Mouse (Mus musculus) spleen, adult 18-20 months (tissue): ENCODE results near the gene Sirpa.

ENCODE experiments used
- DNase-seq, 2 experiments: peaks; one replicate each; pipeline ENCODE4 v3.0.0; 2022; ENCODE audit warnings: mixed read lengths in 2 of 2

The Sirpa gene

GRCm38 (mm10) chr2:129584905-129585304, 7.7 kb upstream of the Sirpa start:
- no peak for DNase-seq

DNA sequence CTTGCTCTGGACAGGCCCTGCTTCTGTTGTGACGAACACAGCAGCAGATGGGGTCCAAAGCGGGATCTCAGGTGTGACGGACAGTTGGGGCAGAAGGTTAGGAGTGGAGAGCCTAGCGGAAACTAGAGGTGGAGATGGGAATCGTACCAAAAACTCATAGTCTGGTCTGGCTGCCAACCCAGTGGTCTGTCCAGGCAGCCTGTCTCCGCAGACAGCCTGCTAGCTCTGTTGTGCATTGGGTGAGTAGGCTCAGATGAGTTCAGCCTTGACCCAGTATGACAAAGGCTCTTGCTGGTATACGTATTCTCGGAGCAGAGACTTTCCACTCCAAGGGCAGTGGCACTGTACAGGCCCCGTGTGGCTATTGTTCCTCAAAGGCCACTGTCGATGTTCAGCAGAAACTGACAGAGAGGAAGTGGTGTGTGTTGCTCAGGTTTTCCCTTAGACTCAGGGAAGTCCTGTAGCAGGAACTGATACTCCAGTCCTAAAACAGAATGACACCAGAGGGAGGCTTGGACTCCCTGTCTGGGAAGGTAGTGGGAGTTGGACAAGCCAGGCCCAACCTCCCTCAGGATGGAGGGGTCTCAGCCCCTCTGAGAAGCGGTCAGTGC, 6.6 kb upstream of the Sirpa start:
- peak; percentile 30 for DNase-seq

DNA sequence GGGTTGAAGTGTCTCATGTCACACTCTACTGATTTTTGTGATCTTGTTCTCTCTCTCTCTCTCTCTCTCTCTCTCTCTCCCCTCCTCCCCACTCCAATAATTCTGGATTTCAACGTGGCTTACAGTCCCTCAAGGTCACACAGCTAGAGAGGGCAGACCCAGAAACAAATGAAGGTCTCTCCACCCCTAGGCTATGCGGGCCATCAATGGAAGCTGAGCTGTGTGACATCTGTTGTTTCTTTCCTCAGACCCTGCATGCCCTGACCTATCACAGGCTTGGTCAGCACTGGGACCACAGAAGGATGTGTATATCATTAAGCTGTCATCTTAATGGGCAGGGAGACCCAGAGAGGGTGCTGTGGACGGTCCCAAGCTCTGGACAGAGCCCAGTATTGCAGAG, 5.4 kb upstream of the Sirpa start:
- no peak for DNase-seq

GRCm38 (mm10) chr2:129587825-129588251, 4.8 kb upstream of the Sirpa start:
- DNase-seq: no peak

DNA sequence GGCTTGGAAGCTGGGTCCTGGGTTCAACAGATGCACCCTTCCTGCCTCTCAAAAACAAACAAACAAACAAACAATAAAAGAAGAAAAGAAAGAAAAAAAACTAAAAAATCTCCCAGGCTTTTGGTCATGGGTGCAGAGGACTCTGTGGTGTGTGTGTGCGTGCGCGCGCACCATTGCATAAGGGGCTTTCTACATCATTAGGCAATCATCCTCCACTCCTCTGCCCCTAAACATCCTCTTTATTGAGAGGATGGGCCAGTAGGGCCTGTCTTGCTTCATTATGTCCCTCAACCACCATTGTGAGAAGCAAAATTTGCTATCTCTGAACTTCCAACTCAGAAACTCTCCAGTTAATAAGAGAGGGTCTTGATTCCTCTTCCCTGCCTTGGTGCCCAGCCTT, 738 bp upstream of the Sirpa start:
- DNase-seq: no peak

GRCm38 (mm10) chr2:129593141-129593875, 673 bp downstream of the Sirpa start:
- peak; percentile 48 to 61 for DNase-seq

GRCm38 (mm10) chr2:129593876-129594421, 1.3 kb downstream of the Sirpa start:
- no peak for DNase-seq

- DNase-seq: no peak
These were observed 1.9 kb downstream of the Sirpa start for GRCm38 (mm10) chr2:129594569-129594968.

DNA sequence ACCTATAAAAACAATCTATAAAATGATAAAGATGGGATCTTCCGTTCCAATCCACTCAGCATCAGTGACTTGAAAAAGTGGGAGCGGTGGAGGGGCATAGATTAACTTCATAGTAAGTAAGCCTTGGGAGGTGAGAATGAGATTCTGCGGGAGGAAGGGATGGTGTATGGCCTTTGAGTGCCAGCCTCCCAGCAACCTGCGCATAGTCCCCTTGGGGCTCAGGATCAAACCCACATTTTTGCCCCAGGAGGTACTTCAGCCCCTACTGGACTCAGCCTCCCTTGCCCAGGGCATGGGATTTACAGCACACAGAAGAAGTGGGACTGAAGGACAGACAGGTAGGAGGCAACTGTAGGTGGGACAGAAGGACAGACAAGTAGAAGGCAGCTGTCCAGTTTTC, 2.6 kb downstream of the Sirpa start:
- no peak for DNase-seq

DNA sequence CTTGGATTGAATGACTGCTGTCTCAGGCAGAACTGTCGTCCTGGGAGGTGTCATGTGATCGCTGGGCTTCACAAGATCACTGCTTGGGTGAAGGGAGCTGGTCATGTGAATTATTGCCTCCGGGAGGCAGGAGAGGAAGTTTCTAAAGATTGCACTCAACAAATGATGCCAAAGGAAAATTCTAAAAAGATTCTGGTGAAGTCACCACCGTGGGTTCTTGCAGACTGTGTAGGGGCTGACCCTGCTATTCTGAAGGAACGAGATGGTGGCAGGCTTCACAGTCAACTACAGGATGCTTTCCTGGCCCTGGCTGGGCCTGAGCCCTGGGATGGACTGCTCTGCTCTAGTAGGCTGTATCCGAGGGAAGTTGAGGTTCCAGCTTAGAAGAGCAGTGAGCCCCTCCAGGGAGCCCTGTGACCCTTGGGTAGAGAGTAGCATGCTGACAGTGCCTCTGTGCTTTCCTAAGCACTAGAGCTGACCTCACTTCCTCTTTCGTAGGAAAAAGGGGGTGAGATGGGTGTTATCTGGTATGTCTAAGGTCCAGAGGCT, 3.1 kb downstream of the Sirpa start:
- DNase-seq: peak; percentile 27 to 30

- no peak for DNase-seq
These were observed 4.0 kb downstream of the Sirpa start for GRCm38 (mm10) chr2:129596555-129597172.

- no peak for DNase-seq
These were observed 4.9 kb downstream of the Sirpa start for GRCm38 (mm10) chr2:129597581-129597980.

DNA sequence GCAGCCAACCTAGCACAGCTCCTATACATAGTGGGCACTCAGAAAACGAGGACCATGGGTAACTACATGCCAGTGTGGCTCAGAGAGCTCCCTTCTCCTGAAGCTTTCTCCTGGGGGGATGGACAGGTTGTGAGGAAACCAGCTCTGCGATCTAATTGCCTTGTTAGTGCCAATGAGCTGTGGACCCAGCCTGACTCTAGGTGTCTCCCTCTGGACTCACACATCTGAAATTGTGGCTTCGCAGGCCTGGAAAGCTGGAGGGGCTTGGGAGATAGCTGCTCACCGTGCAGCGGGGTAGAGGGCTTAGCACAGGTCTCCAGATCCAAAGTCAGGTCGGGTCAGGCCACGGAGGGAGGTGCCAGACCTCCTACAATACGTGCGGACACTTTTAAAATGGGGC, 5.5 kb downstream of the Sirpa start:
- DNase-seq: no peak

DNA sequence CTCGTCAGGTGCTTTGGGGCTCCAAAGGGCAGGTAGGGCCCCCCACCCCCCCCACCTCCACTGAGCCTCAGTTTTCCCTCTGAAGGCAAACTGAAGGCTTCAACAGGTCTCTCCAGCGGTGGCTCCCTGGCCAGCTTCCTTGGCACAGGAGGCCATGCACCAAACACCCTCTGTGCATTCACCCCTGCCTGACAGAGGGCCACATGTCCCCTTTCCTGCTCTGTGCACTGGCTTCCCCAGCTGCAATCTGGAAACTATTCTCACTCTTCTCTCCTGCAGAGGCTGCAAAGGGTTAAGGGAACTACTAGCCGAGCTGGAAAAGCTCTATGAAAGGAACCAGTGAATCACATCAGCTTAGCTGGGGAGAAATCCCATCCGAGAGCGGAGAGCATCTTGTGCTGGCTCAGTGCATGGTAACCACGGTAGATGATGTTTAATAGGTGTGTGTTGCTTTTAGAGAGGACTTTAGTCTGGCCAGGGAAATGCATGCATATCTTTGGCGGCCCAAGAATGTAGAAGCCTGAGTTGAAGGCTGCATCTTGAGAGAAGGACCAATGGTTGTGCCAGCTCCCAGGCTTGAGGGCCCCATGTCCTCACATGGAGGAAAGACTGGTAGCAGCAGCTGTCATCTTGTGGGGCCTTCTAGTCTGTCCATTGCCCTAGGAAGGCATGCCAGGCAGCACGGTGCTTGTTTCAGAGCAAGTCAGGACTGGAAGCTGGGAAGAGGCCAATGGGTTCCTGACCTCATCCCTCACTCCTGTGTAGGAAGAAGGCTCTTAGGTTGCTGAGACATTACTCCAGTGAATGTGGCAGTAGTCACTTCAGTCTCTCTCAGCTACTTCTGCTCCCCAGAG, 6.8 kb downstream of the Sirpa start:
- no peak for DNase-seq

DNA sequence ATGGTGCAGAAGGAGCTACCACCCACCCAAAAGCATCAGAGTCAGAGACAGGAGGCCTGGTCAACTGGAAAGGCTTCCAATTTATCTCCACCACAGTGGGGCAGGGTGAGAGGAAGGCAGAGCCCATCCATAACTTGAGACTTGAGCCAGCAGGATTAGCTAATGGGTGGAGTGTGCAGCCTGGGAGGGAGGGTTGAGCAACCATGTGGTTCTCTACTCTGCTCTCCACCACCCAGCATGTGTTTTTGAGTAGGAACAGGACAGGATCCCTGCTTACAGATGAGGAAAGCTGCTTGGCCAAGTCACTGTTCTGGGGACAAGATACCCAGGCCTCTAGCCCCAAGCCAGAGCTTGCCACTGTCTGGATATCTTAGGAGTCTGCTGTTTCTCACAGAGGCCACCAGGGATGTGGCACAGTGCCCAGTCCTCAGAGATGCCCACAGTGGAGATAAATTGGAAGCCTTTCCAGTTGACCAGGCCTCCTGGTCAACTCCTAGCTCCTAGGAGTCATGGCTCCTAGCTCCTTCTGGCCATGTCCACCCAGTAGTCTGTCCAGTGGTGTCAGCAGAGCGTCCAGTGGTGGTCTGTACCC, 8.5 kb downstream of the Sirpa start:
- no peak for DNase-seq

GRCm38 (mm10) chr2:129601894-129602663, 9.4 kb downstream of the Sirpa start:
- DNase-seq: no peak

DNA sequence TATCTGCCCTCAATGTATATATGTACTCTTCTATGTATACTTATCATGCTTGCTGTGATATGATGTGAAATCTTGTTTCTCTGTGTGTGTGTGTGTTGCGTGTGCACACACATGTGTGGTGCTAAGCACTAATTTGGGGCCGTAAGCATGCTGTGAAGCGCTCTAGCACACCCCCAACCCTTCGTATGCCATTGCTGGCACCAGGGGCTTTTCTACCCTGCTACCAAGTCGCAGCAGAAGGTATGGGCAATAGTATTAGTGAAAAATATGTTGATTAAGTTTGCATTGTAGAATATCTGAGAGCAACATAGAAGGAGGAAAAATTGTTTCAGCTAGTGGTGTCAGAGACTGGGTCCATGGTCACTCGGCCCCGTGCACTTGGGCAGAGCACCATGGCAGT, 10.2 kb downstream of the Sirpa start:
- no peak for DNase-seq

- DNase-seq: no peak
These were observed 10.9 kb downstream of the Sirpa start for GRCm38 (mm10) chr2:129603536-129603935.

GRCm38 (mm10) chr2:129604032-129604431, 11.4 kb downstream of the Sirpa start:
- DNase-seq: no peak

- no peak for DNase-seq
These were observed 13.2 kb downstream of the Sirpa start for GRCm38 (mm10) chr2:129605816-129606215.

- no peak for DNase-seq
These were observed 13.6 kb downstream of the Sirpa start for GRCm38 (mm10) chr2:129606269-129606668.
